Mouse (Mus musculus) embryonic facial prominence, embryonic 11.5 days (tissue): Measurements from ENCODE around the gene 4930558C23Rik. TPM values are rescaled to one million over a fixed set of nuclear protein-coding genes. Genes with fewer than 3 reads are reported as not detected.

Experiments
- ATAC-seq: fragments of 200-750 bp; cut with Nextera tagmentation; replicated peaks from 2 replicates; pipeline ENCODE4 v1.8.0; 2017; ENCODE audit warnings: low read depth; ENCODE audit not compliant: insufficient number of reproducible peaks, low FRiP score, low TSS enrichment
- DNase-seq: peaks from one replicate; pipeline ENCODE4 v3.0.0-alpha.2; 2015; ENCODE audit warnings: low spot score
- H3K27ac ChIP-seq: fragments of 300-500 bp; sonication (generic); replicated peaks from 2 replicates; pipeline ENCODE4 v1.5.1; 2014; ENCODE audit warnings: mild to moderate bottlenecking, low read depth, low read length, control low read depth
- H3K27me3 ChIP-seq: fragments of 300-500 bp; sonication (generic); 2 replicates; pipeline ENCODE4 v1.6.1; 2014; ENCODE audit warnings: mild to moderate bottlenecking, low read length, moderate library complexity, mixed read lengths; ENCODE audit not compliant: control insufficient read depth, insufficient read depth
- H3K36me3 ChIP-seq: fragments of 300-500 bp; sonication (generic); replicated peaks from 2 replicates; pipeline ENCODE4 v1.6.1; 2014; ENCODE audit warnings: low read depth, mild to moderate bottlenecking, low read length, moderate library complexity, mixed read lengths; ENCODE audit not compliant: control insufficient read depth, insufficient read depth
- H3K4me1 ChIP-seq: fragments of 300-500 bp; sonication (generic); 2 replicates; pipeline ENCODE4 v1.6.1; 2014; ENCODE audit warnings: low read length, mixed read lengths; ENCODE audit not compliant: control insufficient read depth, insufficient read depth
- H3K4me2 ChIP-seq: fragments of 300-500 bp; sonication (generic); 2 replicates; pipeline ENCODE4 v1.6.1; 2014; ENCODE audit warnings: low read depth, mild to moderate bottlenecking, control low read depth, low read length, moderate library complexity
- H3K4me3 ChIP-seq: fragments of 300-500 bp; sonication (generic); 2 replicates; pipeline ENCODE4 v1.5.1; 2014; ENCODE audit warnings: low read depth, low read length, control low read depth
- H3K9ac ChIP-seq: fragments of 300-500 bp; sonication (generic); replicated peaks from 2 replicates; pipeline ENCODE4 v1.6.1; 2014; ENCODE audit warnings: mild to moderate bottlenecking, control low read depth, low read length
- H3K9me3 ChIP-seq: fragments of 300-500 bp; sonication (generic); replicated peaks from 2 replicates; pipeline ENCODE4 v1.6.1; 2016; ENCODE audit warnings: mild to moderate bottlenecking, low read length, inconsistent platforms, mixed read lengths; ENCODE audit not compliant: control insufficient read depth
- WGBS: fragments of 180-500 bp; shearing (Covaris S2); extraction: QIAGEN DNeasy Blood & Tissue Kit; methylation state at CpG from one replicate; pipeline ENCODE4 v1.1.7; 2014; 5-methylcytosine and 5-hydroxymethylcytosine counted together
- polyA plus RNA-seq: library from polyadenylated mRNA; unstranded; fragments of >200 nt; fragmentation: Nextera tagmentation; extraction: Ambion mirVana; gene quantifications from 2 replicates; pipeline ENCODE4 v1.2.1, GENCODE M21; 2014

Gene 4930558C23Rik
- polyA plus RNA-seq, 1 experiment from 2014 or later: not detected

GRCm38 (mm10) chr3:95338251-95338650 is 64.4 kb downstream of the 4930558C23Rik start:
- Histone ChIP-seq H3K27ac (no peak overlapping the region), H3K36me3 (peaks cover 30% of the 10 kb centered on the region), H3K4me3 (no peak overlapping the region), H3K9me3 (no peaks in the 10 kb centered on the region), H3K27me3 (no peaks in the 10 kb centered on the region), H3K4me2 (no peak overlapping the region), H3K4me1 (no peaks in the 10 kb centered on the region), H3K9ac (no peak overlapping the region)
- ATAC-seq (no peak), DNase-seq (no peak)
- WGBS: 86% methylated on average over 4 of the region's 4 CpGs

- no peaks in the 10 kb centered on the region for H3K4me1 ChIP-seq
- DNase-seq: no peak
These were observed 65.3 kb downstream of the 4930558C23Rik start for GRCm38 (mm10) chr3:95337345-95337744.

More at GRCm38 (mm10) chr3:95337345-95337744, 65.3 kb downstream of the 4930558C23Rik start:
- no peak overlapping the region for H3K9ac ChIP-seq
- no peak overlapping the region for H3K4me3 ChIP-seq
- H3K27ac ChIP-seq: no peak overlapping the region
- H3K9me3 ChIP-seq: no peaks in the 10 kb centered on the region
- no peaks in the 10 kb centered on the region for H3K27me3 ChIP-seq
- H3K4me2 ChIP-seq: no peak overlapping the region
- ATAC-seq: no peak
- H3K36me3 ChIP-seq: peaks cover 30% of the 10 kb centered on the region
- WGBS: 95% methylated on average over 4 of the region's 4 CpGs

Other genes with a start within 250 kb of the 4930558C23Rik start
- gene Sema6c, start 242.4 kb downstream of the 4930558C23Rik start, polyA plus RNA-seq: 8.6 and 9.5 TPM in 2 replicates
- 5.7 and 6.7 TPM in 2 replicates for gene Gabpb2, start 184.9 kb downstream of the 4930558C23Rik start, polyA plus RNA-seq
- gene Cdc42se1, start 174.1 kb downstream of the 4930558C23Rik start, polyA plus RNA-seq: 93.9 and 105 TPM in 2 replicates
- gene Mllt11, start 170.7 kb downstream of the 4930558C23Rik start, polyA plus RNA-seq: 52.9 and 56.9 TPM in 2 replicates
- 0.54 TPM in 1 of 2 replicates, not detected in the other for gene Gm128, start 161.2 kb downstream of the 4930558C23Rik start, polyA plus RNA-seq
- gene Bnipl, start 151.6 kb downstream of the 4930558C23Rik start, polyA plus RNA-seq: 2.9 and 4.0 TPM in 2 replicates
- gene Mindy1, start 121.5 kb downstream of the 4930558C23Rik start, polyA plus RNA-seq: 45.7 and 46.8 TPM in 2 replicates
- gene Prune1, start 120.8 kb downstream of the 4930558C23Rik start, polyA plus RNA-seq: 25.9 and 28.2 TPM in 2 replicates
- gene Anxa9, start 95.7 kb downstream of the 4930558C23Rik start, polyA plus RNA-seq: 1.5 and 1.9 TPM in 2 replicates
- gene Cers2, start 88.0 kb downstream of the 4930558C23Rik start, polyA plus RNA-seq: 117 and 118 TPM in 2 replicates
- 66.2 and 67.3 TPM in 2 replicates for gene Setdb1, start 45.6 kb downstream of the 4930558C23Rik start, polyA plus RNA-seq
- 28.7 and 29.3 TPM in 2 replicates for gene Arnt, start 31.5 kb upstream of the 4930558C23Rik start, polyA plus RNA-seq
- gene Ctsk, start 96.4 kb upstream of the 4930558C23Rik start, polyA plus RNA-seq: 11.6 and 13.2 TPM in 2 replicates
- gene Ctss, start 123.9 kb upstream of the 4930558C23Rik start, polyA plus RNA-seq: 10.8 and 11.0 TPM in 2 replicates
- gene Hormad1, start 156.8 kb upstream of the 4930558C23Rik start, polyA plus RNA-seq: not detected in 2 replicates
- gene Golph3l, start 186.1 kb upstream of the 4930558C23Rik start, polyA plus RNA-seq: 41.5 and 43.0 TPM in 2 replicates
- 69.7 and 79.4 TPM in 2 replicates for gene Ensa, start 222.2 kb upstream of the 4930558C23Rik start, polyA plus RNA-seq